ENCODE assay signal across 8 mouse cellular contexts in the genomic region with DNA sequence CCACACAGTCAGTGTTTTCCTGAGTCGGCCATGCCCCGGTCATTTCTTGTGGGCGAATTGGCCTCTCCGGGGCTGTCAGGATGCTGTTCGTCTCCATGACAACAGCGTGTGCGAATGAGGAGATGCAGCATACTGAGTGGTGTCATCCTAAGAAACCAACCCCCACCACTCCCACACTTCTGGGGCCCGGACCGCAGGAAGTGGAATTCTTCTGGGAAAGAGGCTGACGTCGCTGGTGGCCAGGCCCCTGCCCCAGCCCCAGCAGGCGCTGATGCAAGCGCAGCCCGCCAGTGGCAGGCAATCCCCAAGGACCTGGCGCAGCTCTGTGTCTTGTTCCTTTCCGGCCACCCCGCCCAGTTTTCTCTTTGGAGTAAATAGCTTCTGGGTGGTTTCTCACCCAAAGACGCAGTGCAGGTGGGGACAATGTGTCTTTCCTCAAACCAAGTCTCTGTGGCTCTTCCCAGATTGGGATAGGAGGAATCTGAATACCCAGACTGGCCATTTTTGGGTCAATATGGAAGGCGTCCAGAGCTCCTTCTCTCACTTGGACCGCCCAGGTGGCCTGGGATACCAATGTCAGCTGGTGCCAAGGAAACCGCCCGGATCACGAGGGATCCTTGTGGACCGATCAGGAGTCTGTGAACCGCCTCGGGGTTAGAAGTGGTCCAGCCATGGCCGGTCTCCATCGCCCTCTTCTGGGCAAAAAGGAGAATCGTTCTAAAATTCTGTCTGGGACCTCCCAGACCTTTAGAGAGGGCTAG. TPM values are rescaled to one million over a fixed set of nuclear protein-coding genes. Genes with fewer than 3 reads are reported as not detected.
A peak's percentile ranks its signal among the peaks of the same experiment; 100 is the strongest.
DNase-seq lines count a peak whose midpoint lies in the region; ATAC-seq and TF ChIP-seq lines count a peak whose summit lies in the region.

No protein-coding gene starts in this region.

- no peaks in the 10 kb centered on the region for H3K9me3 ChIP-seq in heart, embryonic 13.5 days
- H3K9me3 ChIP-seq in kidney, embryonic 16.5 days (ENCODE audit: low read length), result peaks cover 2% of the 10 kb centered on the region; the same call in 1 of the 2 replicates
- H3K9me3 ChIP-seq in limb, embryonic 15.5 days, result no peaks in the 10 kb centered on the region
- no peaks in the 10 kb centered on the region for H3K9me3 ChIP-seq in midbrain, postnatal 0 days (ENCODE audit: low read length)

- peak overlapping the region; percentile 64 for H3K9ac ChIP-seq in heart, embryonic 13.5 days
- H3K9ac ChIP-seq in kidney, embryonic 16.5 days (replicated peaks; ENCODE audit: low read length), result peak overlapping the region; percentile 58
- H3K9ac ChIP-seq in limb, embryonic 15.5 days, result no peak overlapping the region
- H3K9ac ChIP-seq in midbrain, postnatal 0 days (replicated peaks; ENCODE audit: low read length, poor library complexity, severe bottlenecking), result peak overlapping the region; percentile 57

- H3K4me3 ChIP-seq in heart, embryonic 13.5 days, result peak overlapping the region; percentile 43
- H3K4me3 ChIP-seq in kidney, embryonic 16.5 days (ENCODE audit: low read length), result peak overlapping the region; percentile 45
- H3K4me3 ChIP-seq in limb, embryonic 15.5 days, result peak overlapping the region; percentile 34
- peak overlapping the region; percentile 45 for H3K4me3 ChIP-seq in midbrain, postnatal 0 days (ENCODE audit: low read depth, low read length)

- under 1% methylated on average over 29 of the region's 29 CpGs for WGBS in heart, embryonic 13.5 days
- WGBS in kidney, embryonic 16.5 days, result under 1% methylated on average over 29 of the region's 29 CpGs
- under 1% methylated on average over 29 of the region's 29 CpGs for WGBS in limb, embryonic 15.5 days
- WGBS in midbrain, postnatal 0 days, result under 1% methylated on average over 29 of the region's 29 CpGs

- peak; percentile 93 for TF ChIP-seq CTCF in midbrain, postnatal 0 days (IDR thresholded peaks at IDR 0.05)

- peaks cover 17% of the 10 kb centered on the region for H3K4me1 ChIP-seq in heart, embryonic 13.5 days
- H3K4me1 ChIP-seq in kidney, embryonic 16.5 days (ENCODE audit: insufficient read depth, low read length), result peaks cover 10% of the 10 kb centered on the region
- peaks cover 14% of the 10 kb centered on the region for H3K4me1 ChIP-seq in limb, embryonic 15.5 days
- no peaks in the 10 kb centered on the region; the same call in 1 of the 2 replicates for H3K4me1 ChIP-seq in midbrain, postnatal 0 days (ENCODE audit: insufficient read depth, low read length)

- H3K27ac ChIP-seq in heart, embryonic 13.5 days (replicated peaks), result no peak overlapping the region
- H3K27ac ChIP-seq in kidney, embryonic 16.5 days (ENCODE audit: low read length), result no peak overlapping the region
- no peak overlapping the region; the same call in 1 of the 2 replicates for H3K27ac ChIP-seq in limb, embryonic 15.5 days
- H3K27ac ChIP-seq in midbrain, postnatal 0 days (ENCODE audit: low read depth, low read length), result peak overlapping the region; percentile 65

- H3K4me2 ChIP-seq in heart, embryonic 13.5 days, result peak overlapping the region; percentile 79
- peak overlapping the region; percentile 84 for H3K4me2 ChIP-seq in kidney, embryonic 16.5 days (replicated peaks; ENCODE audit: low read depth, low read length)
- H3K4me2 ChIP-seq in limb, embryonic 15.5 days, result peak overlapping the region; percentile 73
- H3K4me2 ChIP-seq in midbrain, postnatal 0 days (ENCODE audit: low read depth, low read length, poor library complexity, severe bottlenecking), result peak overlapping the region; percentile 91

- peak; percentile 75 for DNase-seq in CD4-positive helper T cell, adult 2 months (ENCODE audit: low read depth, low spot score)
- DNase-seq in brain, adult 2 months (ENCODE audit: low read depth, low spot score), result peak; percentile 95
- peak; percentile 92 for DNase-seq in fibroblast of lung, adult 2 months (ENCODE audit: low read depth)
- DNase-seq in midbrain, postnatal 0 days (ENCODE audit: low spot score), result peak; percentile 93
- DNase-seq in splenic B cell, adult 2 months (ENCODE audit: low read depth, low spot score), result peak; percentile 83

- H3K27me3 ChIP-seq in heart, embryonic 13.5 days (replicated peaks), result peaks cover 9% of the 10 kb centered on the region
- no peaks in the 10 kb centered on the region for H3K27me3 ChIP-seq in kidney, embryonic 16.5 days (ENCODE audit: insufficient read depth, low read length)
- peaks cover 7% of the 10 kb centered on the region; the same call in 1 of the 2 replicates for H3K27me3 ChIP-seq in limb, embryonic 15.5 days
- no peaks in the 10 kb centered on the region for H3K27me3 ChIP-seq in midbrain, postnatal 0 days (ENCODE audit: insufficient read depth, low read length)
- no peaks in the 10 kb centered on the region for H3K27me3 ChIP-seq in splenic B cell, adult 2 months (ENCODE audit: control insufficient read depth, insufficient read depth, low read length, poor library complexity, severe bottlenecking)

- ATAC-seq in heart, embryonic 13.5 days (ENCODE audit: extremely low read depth, insufficient number of reproducible peaks, low FRiP score, low TSS enrichment), result no peak
- ATAC-seq in kidney, embryonic 16.5 days (ENCODE audit: low FRiP score, low TSS enrichment), result peak; percentile 88
- ATAC-seq in limb, embryonic 15.5 days (ENCODE audit: insufficient number of reproducible peaks, low FRiP score, low TSS enrichment, low read depth), result peak; percentile 73
- ATAC-seq in midbrain, postnatal 0 days (ENCODE audit: low FRiP score), result peak; percentile 94

- no peaks in the 10 kb centered on the region for H3K36me3 ChIP-seq in heart, embryonic 13.5 days
- no peaks in the 10 kb centered on the region for H3K36me3 ChIP-seq in kidney, embryonic 16.5 days (ENCODE audit: insufficient read depth, low read length)
- no peaks in the 10 kb centered on the region for H3K36me3 ChIP-seq in limb, embryonic 15.5 days
- H3K36me3 ChIP-seq in midbrain, postnatal 0 days (ENCODE audit: insufficient read depth, low read length), result no peaks in the 10 kb centered on the region
- no peaks in the 10 kb centered on the region for H3K36me3 ChIP-seq in splenic B cell, adult 2 months (ENCODE audit: control insufficient read depth, insufficient read depth, low read length, poor library complexity, severe bottlenecking)

RNA-seq across cellular contexts. Expression of gene Bhlhe40, which starts 49.2 kb away (rescaled TPM):
- polyA plus RNA-seq in heart, embryonic 13.5 days (2015; fragmentation: Nextera tagmentation; extraction: Ambion mirVana), result 15.1 and 19.7 TPM in 2 replicates
- polyA plus RNA-seq in kidney, embryonic 16.5 days (2015; fragmentation: Nextera tagmentation; extraction: Ambion mirVana), result 16.8 and 18.5 TPM in 2 replicates
- 44.5 and 45.4 TPM in 2 replicates for polyA plus RNA-seq in limb, embryonic 15.5 days (2015; fragmentation: Nextera tagmentation; extraction: Ambion mirVana)
- total RNA-seq in midbrain, postnatal 0 days (2014; rRNA removed), result 8.8 and 10.8 TPM in 2 replicates
- 5.9 and 7.9 TPM in 2 replicates for polyA plus RNA-seq in midbrain, postnatal 0 days (2015; fragmentation: Nextera tagmentation; extraction: Ambion mirVana)
